Mouse (Mus musculus) E14TG2a.4 (cell line): ENCODE measurements at regions not wholly inside any gene's neighbourhood (a gene's known extent, or its start where the extent isn't known, plus 50 kb on each side); places are given as distances from the start of the nearest gene placed in this dataset.

Source experiments
- H3K27me3 ChIP-seq: 2 replicates; pipeline ENCODE4 v1.6.1; 2014; ENCODE audit warnings: low read length, control low read depth; ENCODE audit not compliant: insufficient read depth
- H3K36me3 ChIP-seq: 2 replicates; pipeline ENCODE4 v1.6.1; 2014; ENCODE audit warnings: low read length, control low read depth; ENCODE audit not compliant: insufficient read depth
- H3K4me1 ChIP-seq: replicated peaks from 2 replicates; pipeline ENCODE4 v1.6.1; 2014; ENCODE audit warnings: low read depth, low read length, control low read depth
- H3K4me3 ChIP-seq: replicated peaks from 2 replicates; pipeline ENCODE4 v1.5.1; 2014; ENCODE audit warnings: mild to moderate bottlenecking, low read length
- H3K9me3 ChIP-seq: 2 replicates; pipeline ENCODE4 v1.6.1; 2014; ENCODE audit warnings: low read length, control low read depth
- CTCF ChIP-seq: conservative IDR thresholded peaks from 2 replicates; pipeline ENCODE4 v1.5.1; 2014; ENCODE audit warnings: low read length
- NANOG ChIP-seq: IDR thresholded peaks from 2 replicates; pipeline ENCODE4 v1.6.1; 2014; ENCODE audit warnings: borderline replicate concordance, low read length, mixed read lengths
- POU5F1 ChIP-seq: IDR thresholded peaks from 2 replicates; pipeline ENCODE4 v1.6.1; 2014; ENCODE audit warnings: low read length, borderline replicate concordance

DNA sequence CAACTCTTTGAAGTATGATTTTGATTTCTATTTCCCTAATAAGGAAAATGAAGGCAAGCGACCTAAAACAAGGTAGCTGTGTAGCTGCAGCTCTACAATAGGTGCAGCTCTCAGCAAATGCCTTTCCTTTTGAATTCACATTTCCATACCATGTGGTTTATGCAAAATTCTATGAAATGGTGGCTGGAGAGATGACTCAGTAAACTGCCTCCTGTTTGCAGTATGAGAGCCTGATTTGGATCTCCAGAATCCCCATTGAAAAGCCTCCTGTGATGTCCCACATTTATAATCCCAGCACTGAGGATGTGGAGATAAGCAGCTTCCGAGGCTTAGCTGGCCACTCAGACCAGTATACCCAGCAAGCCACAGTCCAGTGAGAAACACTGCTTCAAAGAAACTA lies 59.6 kb downstream of the Npy1r start:
- no peaks in the 10 kb centered on the region for H3K9me3 ChIP-seq
- TF ChIP-seq NANOG (no peak), POU5F1 (no peak), CTCF (no peak)
- no peaks in the 10 kb centered on the region for H3K4me1 ChIP-seq
- no peaks in the 10 kb centered on the region for H3K36me3 ChIP-seq
- no peaks in the 10 kb centered on the region for H3K27me3 ChIP-seq
- H3K4me3 ChIP-seq = no peak overlapping the region

DNA sequence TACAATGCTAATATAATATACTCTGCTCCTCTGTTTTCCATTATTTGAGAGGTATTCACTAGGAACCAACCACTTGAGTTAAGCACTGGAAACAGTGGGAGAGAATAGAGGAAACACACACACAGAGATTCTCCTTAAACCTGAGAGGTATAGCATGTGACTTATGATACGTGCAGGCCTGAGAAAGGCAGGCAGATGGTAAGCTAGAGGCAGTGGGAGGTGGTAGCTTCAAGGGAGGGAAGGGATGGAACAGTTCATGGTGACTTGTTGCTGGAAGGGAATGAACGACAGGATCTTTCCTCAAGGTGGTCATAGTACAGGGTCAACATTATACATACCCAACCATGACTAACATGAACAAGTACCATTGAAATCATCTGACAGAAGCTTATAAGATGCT lies 60.8 kb downstream of the Npy1r start:
- Histone ChIP-seq H3K4me3 (no peak overlapping the region), H3K27me3 (no peaks in the 10 kb centered on the region), H3K36me3 (no peaks in the 10 kb centered on the region), H3K4me1 (no peaks in the 10 kb centered on the region), H3K9me3 (no peaks in the 10 kb centered on the region)
- TF ChIP-seq NANOG (no peak), POU5F1 (no peak), CTCF (no peak)

DNA sequence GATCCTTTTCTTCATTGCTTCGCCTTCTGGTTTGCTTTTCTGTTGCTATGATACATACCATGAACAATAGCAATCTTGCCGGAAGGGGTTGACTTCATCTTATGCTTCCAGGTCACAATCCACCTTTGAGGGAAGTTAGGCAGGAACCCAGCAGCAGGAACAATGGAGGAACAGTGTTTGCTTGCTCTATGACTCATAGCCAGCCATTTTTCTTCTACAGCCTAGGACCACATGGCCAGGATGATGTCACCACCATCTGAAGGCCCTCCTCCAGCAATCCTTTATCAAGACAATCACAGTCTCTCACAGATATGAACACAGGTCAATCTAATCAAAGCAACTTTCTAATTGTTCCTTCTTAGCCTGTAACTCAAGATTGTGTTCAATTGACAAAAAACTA lies 61.5 kb downstream of the Npy1r start:
- H3K36me3 ChIP-seq = no peaks in the 10 kb centered on the region
- H3K27me3 ChIP-seq = no peaks in the 10 kb centered on the region
- H3K4me3 ChIP-seq = no peak overlapping the region
- no peaks in the 10 kb centered on the region for H3K4me1 ChIP-seq
- TF ChIP-seq NANOG = no peak
- TF ChIP-seq POU5F1 = no peak
- no peak for TF ChIP-seq CTCF
- H3K9me3 ChIP-seq = no peaks in the 10 kb centered on the region

DNA sequence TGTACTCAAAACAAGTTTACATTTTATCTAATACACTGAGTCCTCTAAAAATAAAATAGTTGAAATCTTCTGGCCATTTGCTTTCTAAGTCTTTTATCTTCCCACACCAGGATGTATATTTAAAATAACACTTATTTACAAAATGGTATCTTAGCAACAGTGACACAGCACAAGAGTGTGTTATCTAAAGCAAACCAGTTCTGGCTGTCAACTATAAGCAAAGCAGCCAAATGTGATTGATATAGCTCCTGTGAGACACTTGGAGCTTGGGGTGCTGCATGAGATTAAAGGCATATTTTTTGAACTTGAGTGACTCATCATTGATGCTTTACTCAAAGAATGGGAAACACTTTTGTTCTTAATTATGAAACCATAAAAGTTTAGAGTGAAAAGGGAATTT lies 62.7 kb downstream of the Npy1r start:
- TF ChIP-seq POU5F1 = no peak
- no peak for TF ChIP-seq CTCF
- H3K4me3 ChIP-seq = no peak overlapping the region
- no peaks in the 10 kb centered on the region for H3K27me3 ChIP-seq
- no peaks in the 10 kb centered on the region for H3K36me3 ChIP-seq
- H3K9me3 ChIP-seq = no peaks in the 10 kb centered on the region
- H3K4me1 ChIP-seq = no peaks in the 10 kb centered on the region

DNA sequence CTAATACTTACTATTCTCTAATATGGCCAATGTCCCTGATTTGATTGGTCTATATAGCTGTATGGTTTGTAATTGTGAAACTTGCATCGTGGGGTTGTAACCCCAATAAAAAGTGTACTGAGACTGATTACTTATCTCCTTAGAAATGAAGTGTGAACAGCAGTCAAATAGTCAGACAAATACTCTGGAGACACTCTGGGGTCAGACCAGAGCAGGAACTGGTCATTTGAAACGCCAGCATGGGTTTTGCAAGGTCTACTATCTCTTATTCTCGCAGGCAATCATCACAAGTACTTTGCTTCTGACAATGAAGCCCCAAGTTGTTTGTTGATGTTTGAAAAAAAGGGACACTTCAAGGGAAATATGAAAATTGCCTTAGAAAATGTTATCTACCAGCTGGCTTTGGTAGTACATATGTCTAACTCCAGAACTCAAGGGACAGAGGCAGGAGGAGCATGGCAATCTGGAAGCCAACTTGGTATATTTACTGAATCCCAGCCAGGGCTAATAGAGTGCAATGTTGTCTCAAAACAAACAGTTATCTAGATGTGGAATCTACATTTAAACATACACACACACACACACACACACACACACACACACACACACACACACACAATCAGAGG lies 64.1 kb downstream of the Npy1r start:
- H3K4me1 ChIP-seq = no peaks in the 10 kb centered on the region
- H3K36me3 ChIP-seq = no peaks in the 10 kb centered on the region
- no peaks in the 10 kb centered on the region for H3K9me3 ChIP-seq
- no peaks in the 10 kb centered on the region for H3K27me3 ChIP-seq
- no peak overlapping the region for H3K4me3 ChIP-seq
- TF ChIP-seq CTCF (no peak), POU5F1 (no peak), NANOG (no peak)

DNA sequence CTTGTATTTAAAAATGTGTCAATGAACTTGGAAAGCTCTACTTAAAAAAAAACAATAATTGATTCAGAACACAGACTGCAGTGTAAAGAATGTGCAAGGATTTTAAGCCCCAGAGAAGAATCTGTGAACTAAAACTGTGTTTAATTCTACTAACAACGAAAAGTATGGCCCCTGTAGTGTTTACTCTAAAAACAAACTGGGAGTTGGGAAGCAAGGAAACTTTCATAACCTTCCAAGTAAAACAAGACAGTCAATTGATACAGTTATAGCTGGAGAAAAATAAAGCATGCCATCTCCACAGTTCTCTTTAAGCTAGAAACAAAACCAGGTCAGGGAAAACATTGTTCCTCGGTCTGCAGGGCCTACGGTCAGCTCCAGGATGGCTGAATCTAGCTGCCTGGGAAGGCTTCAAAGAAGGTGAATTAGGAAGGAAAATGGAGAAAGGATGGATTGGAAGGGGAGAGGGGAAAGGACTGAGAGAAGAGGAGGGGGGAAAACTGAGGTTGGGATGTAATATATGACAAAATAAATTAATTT lies 68.1 kb downstream of the Npy1r start:
- no peak for TF ChIP-seq NANOG
- TF ChIP-seq CTCF = no peak
- no peak for TF ChIP-seq POU5F1

DNA sequence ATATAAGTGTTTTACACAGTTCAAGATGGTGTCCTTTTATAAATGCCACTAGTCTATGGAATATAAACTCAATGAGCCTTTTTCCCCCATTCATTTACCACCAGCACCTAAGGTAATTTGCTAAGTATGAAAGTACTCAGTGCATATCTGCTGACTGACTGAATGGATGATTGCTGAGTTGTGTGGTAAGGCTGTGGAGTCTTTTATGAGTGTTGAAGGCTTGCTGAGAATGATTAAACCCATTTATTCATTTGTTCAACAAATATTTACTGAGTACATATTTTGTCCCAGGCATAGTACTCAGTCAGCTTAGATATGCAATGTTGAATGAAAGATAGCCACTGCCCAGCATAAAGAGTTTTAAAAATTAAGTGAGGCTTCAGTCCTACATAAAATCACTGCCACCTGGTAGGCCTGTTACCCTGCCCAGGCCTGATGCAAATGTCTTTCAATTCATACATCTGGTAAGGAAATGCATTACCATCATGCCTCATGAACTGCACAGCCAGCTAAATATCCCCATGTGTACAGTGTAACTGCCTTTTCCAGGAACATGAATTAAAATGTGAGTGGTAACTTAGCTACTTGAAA lies 71.5 kb downstream of the Npy1r start:
- Histone ChIP-seq H3K36me3 (no peaks in the 10 kb centered on the region), H3K4me1 (no peaks in the 10 kb centered on the region)
- TF ChIP-seq NANOG (no peak), CTCF (no peak), POU5F1 (no peak)

More for the DNA sequence above, 68.1 kb downstream of the Npy1r start:
- Histone ChIP-seq H3K27me3 (no peaks in the 10 kb centered on the region), H3K4me3 (no peak overlapping the region), H3K4me1 (no peaks in the 10 kb centered on the region), H3K36me3 (no peaks in the 10 kb centered on the region), H3K9me3 (no peaks in the 10 kb centered on the region)

DNA sequence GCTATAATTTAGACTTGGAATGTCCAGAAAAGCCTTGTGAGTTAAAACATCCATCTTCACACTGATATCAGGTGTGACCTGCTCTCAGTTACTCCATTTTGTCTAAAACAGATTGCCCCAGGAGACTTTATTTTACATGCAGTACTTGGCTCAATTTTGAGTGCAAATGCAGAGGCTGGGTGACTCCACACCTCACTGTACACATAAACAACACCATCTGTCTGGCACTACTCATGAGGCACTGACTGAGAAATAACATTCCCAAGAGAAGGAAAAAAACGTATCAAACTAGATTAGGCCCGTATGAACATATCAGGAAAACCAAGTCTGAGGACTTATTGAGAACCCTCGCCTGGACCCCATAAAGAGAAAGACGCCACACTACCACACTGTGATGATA lies 74.1 kb downstream of the Npy1r start:
- H3K27me3 ChIP-seq = no peaks in the 10 kb centered on the region
- TF ChIP-seq NANOG = no peak
- TF ChIP-seq CTCF = no peak
- TF ChIP-seq POU5F1 = no peak
- H3K36me3 ChIP-seq = no peaks in the 10 kb centered on the region
- H3K4me3 ChIP-seq = no peak overlapping the region
- no peaks in the 10 kb centered on the region for H3K9me3 ChIP-seq
- no peaks in the 10 kb centered on the region for H3K4me1 ChIP-seq

More for the DNA sequence above, 71.5 kb downstream of the Npy1r start:
- Histone ChIP-seq H3K9me3 (no peaks in the 10 kb centered on the region), H3K27me3 (no peaks in the 10 kb centered on the region), H3K4me3 (no peak overlapping the region)
